Mouse (Mus musculus) stomach, postnatal 0 days (tissue): Measurements from ENCODE around the gene Ttc23l.

ENCODE experiments used
- CTCF ChIP-seq: IDR thresholded peaks from 2 replicates; pipeline ENCODE4 v1.5.1; 2016; ENCODE audit warnings: antibody characterized with exemption, low read depth, mild to moderate bottlenecking, moderate library complexity
- EP300 ChIP-seq: optimal IDR thresholded peaks from 2 replicates; pipeline ENCODE3; 2016; ENCODE audit warnings: antibody characterized with exemption

GRCm38 (mm10) chr15:10485484-10486364, 72.7 kb downstream of the Ttc23l start, which contains the start of the genes Brix1 and Rad1:
- no peak for TF ChIP-seq CTCF
- TF ChIP-seq EP300 = no peak
